Mouse (Mus musculus): ENCODE measurements around the gene Dusp6. TPM values are rescaled to one million over a fixed set of nuclear protein-coding genes. Genes with fewer than 3 reads are reported as not detected.

Dusp6 gene
- polyA plus RNA-seq, 1 experiment from 2014 or later, result 35.2 TPM

DNA sequence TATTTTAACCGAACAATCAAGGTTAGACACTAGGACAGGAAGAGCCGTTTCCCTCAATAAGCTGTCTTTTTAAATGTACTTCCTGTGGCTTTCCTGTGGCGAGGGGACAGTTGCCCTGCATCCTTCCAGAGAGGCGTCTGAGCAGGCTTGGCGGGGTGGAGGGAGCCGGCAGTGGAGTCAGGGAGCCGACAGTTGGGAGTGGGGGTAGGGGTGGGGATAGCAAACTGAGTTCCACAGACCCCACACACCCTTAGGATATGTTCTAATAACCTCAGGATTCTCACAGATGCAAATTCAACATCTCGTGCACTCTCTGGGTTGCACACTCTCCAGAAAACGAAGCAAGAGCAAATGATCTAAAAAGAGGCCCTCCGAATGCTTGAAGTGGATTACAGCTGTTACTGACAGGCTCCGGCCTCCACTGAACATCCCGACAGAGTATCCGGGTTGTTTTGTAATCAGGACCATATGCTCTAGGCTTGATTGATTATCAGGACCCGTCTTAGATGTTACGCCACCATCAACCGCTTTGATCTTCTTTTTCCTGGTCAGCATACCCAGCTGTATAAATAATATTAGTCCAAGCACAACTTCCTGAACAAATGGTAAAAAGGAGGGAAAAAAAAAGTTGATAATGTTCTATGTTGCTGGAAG lies 33.9 kb upstream of the Dusp6 start:
- WGBS, result 18% methylated on average over 16 of the region's 16 CpGs
- no peak overlapping the region for H3K4me3 ChIP-seq (ENCODE audit: low read length)
- no peaks in the 10 kb centered on the region for H3K9me3 ChIP-seq (ENCODE audit: control insufficient read depth, low read length)
- no peak overlapping the region for H3K9ac ChIP-seq (ENCODE audit: low read depth, low read length)
- H3K27ac ChIP-seq (ENCODE audit: low read depth, low read length), result no peak overlapping the region
- H3K4me1 ChIP-seq (ENCODE audit: control insufficient read depth, insufficient read depth, low read depth, low read length), result peaks cover 8% of the 10 kb centered on the region
- H3K36me3 ChIP-seq (ENCODE audit: control insufficient read depth, insufficient read depth, low read length), result no peaks in the 10 kb centered on the region
- peak overlapping the region; percentile 1; the same call in 1 of the 2 replicates for H3K4me2 ChIP-seq (ENCODE audit: low read length)
- ATAC-seq, result peak; percentile 34; the same call in 1 of the 2 replicates
- H3K27me3 ChIP-seq (replicated peaks; ENCODE audit: control insufficient read depth, insufficient read depth, low read length), result no peaks in the 10 kb centered on the region

DNA sequence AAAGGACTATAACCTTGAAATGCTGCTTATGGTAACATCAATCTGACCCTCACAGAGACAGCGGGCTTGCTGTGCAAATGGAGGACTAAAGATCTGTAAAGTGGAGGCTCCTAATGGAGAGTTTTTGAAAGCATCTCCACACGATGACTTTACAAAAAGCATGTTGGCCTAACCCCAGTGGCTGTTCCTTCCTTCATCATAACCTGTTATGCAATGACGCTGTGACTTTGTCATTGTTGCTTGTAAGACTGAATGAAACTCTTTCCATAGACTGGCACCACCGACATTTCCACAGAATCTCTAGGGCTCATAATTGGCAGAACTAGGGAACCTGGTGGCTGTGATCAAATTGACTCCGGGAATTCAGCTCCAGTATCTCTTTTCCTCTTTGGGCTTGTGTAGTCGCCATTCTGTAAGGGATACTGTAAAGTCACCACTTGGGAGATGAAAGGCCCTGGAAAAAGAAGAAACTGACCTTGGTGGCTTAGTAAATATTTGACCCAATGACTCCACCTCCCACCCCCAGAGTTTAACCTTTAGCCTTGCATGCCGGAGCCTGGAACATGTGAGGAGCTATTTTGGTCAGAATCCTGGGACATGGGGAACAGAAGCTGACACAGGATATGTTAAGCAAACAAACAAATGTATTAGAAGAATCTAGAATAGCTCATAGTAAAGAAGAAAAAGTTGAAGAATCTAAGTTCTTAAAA lies 30.4 kb upstream of the Dusp6 start:
- Histone ChIP-seq H3K36me3 (ENCODE audit: control insufficient read depth, insufficient read depth, low read length) (no peaks in the 10 kb centered on the region), H3K4me1 (ENCODE audit: control insufficient read depth, insufficient read depth, low read depth, low read length) (peaks cover 8% of the 10 kb centered on the region), H3K4me2 (ENCODE audit: low read length) (no peak overlapping the region), H3K27me3 (replicated peaks; ENCODE audit: control insufficient read depth, insufficient read depth, low read length) (no peaks in the 10 kb centered on the region), H3K27ac (ENCODE audit: low read depth, low read length) (no peak overlapping the region), H3K4me3 (ENCODE audit: low read length) (no peak overlapping the region), H3K9me3 (ENCODE audit: control insufficient read depth, low read length) (no peaks in the 10 kb centered on the region), H3K9ac (ENCODE audit: low read depth, low read length) (no peak overlapping the region)
- WGBS, result 85% methylated on average over 7 of the region's 7 CpGs
- ATAC-seq, result no peak

DNA sequence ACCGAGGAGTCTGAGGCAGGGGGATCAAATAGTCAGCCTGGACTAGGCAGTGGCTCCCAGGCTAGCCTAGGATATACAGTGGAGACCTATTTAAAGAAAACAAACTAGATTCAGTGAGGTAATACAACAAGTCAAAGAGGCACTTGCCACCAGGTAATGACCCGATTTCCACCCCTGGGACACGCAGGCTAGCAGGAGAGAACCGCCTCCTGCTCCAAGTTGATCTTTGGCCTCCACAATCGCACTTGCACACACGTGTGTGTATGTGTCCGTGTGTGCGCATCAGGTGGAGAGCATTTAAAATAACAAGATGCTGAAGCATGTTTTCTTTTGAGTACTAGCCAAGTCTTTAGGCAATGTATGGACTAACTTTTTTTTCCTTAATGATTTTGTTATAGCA lies 28.7 kb upstream of the Dusp6 start:
- Histone ChIP-seq H3K27ac (ENCODE audit: low read depth, low read length) (no peak overlapping the region), H3K9me3 (ENCODE audit: control insufficient read depth, low read length) (no peaks in the 10 kb centered on the region), H3K27me3 (replicated peaks; ENCODE audit: control insufficient read depth, insufficient read depth, low read length) (no peaks in the 10 kb centered on the region), H3K36me3 (ENCODE audit: control insufficient read depth, insufficient read depth, low read length) (no peaks in the 10 kb centered on the region), H3K4me1 (ENCODE audit: control insufficient read depth, insufficient read depth, low read depth, low read length) (no peaks in the 10 kb centered on the region), H3K4me2 (ENCODE audit: low read length) (no peak overlapping the region), H3K9ac (ENCODE audit: low read depth, low read length) (no peak overlapping the region), H3K4me3 (ENCODE audit: low read length) (no peak overlapping the region)
- 91% methylated on average over 8 of the region's 8 CpGs for WGBS
- no peak for ATAC-seq

DNA sequence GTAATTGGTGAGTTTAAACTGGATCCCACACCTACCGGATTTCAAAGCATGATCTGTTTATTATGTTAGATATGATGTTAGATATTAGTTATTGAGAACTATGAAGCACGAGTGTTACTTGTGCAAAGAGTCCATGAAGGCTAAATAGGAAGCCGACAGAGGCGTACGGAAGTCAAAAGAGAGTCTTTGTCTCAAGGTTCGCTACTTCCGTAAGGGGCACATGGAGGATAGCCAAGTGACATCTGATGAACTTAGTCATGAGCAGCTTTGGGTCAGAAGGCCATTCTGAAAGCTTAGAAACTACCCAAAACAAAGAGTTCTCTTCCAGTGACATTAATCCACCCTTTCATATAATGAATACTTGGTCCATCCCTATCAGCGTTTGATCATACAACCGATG lies 27.9 kb upstream of the Dusp6 start:
- H3K9me3 ChIP-seq (ENCODE audit: control insufficient read depth, low read length), result no peaks in the 10 kb centered on the region
- H3K4me3 ChIP-seq (ENCODE audit: low read length), result no peak overlapping the region
- WGBS, result 90% methylated on average over 9 of the region's 9 CpGs
- H3K27me3 ChIP-seq (replicated peaks; ENCODE audit: control insufficient read depth, insufficient read depth, low read length), result no peaks in the 10 kb centered on the region
- ATAC-seq, result no peak
- no peak overlapping the region for H3K4me2 ChIP-seq (ENCODE audit: low read length)
- H3K9ac ChIP-seq (ENCODE audit: low read depth, low read length), result no peak overlapping the region
- no peaks in the 10 kb centered on the region for H3K4me1 ChIP-seq (ENCODE audit: control insufficient read depth, insufficient read depth, low read depth, low read length)
- no peak overlapping the region for H3K27ac ChIP-seq (ENCODE audit: low read depth, low read length)
- H3K36me3 ChIP-seq (ENCODE audit: control insufficient read depth, insufficient read depth, low read length), result no peaks in the 10 kb centered on the region

DNA sequence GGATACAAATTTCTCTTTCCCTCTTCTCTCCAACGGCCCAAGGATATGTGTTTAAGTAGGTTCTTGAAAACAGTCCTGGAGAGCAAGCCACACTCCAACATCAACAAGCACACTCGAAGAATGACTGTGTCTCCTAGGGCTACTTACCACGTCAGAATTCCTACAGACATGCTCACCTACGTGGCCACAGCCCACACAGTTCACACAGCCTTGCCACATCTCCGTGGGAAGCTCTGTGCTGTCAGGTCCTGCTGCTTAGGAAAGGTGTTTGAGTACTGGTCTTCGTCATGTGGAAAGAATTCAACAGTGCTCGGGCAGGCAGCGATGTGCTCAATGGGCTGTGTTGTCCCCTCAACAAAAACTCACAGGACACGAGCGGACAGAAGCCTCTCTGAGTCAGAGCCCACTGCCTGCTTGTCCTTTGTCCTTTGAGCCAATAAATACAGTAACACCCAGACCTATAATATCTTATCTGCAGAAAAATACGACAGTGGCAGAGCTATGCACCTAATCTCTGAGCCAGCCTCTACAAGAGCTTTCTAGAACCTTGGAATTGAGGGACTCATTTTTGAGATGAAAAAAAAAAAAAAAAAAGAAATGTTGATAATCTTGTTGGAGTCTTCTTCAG lies 25.7 kb upstream of the Dusp6 start:
- Histone ChIP-seq H3K4me3 (ENCODE audit: low read length) (no peak overlapping the region), H3K36me3 (ENCODE audit: control insufficient read depth, insufficient read depth, low read length) (no peaks in the 10 kb centered on the region), H3K9ac (ENCODE audit: low read depth, low read length) (no peak overlapping the region), H3K9me3 (ENCODE audit: control insufficient read depth, low read length) (no peaks in the 10 kb centered on the region), H3K4me2 (ENCODE audit: low read length) (no peak overlapping the region), H3K27me3 (replicated peaks; ENCODE audit: control insufficient read depth, insufficient read depth, low read length) (no peaks in the 10 kb centered on the region), H3K4me1 (ENCODE audit: control insufficient read depth, insufficient read depth, low read depth, low read length) (no peaks in the 10 kb centered on the region), H3K27ac (ENCODE audit: low read depth, low read length) (no peak overlapping the region)
- no peak for ATAC-seq
- 78% methylated on average over 11 of the region's 11 CpGs for WGBS

DNA sequence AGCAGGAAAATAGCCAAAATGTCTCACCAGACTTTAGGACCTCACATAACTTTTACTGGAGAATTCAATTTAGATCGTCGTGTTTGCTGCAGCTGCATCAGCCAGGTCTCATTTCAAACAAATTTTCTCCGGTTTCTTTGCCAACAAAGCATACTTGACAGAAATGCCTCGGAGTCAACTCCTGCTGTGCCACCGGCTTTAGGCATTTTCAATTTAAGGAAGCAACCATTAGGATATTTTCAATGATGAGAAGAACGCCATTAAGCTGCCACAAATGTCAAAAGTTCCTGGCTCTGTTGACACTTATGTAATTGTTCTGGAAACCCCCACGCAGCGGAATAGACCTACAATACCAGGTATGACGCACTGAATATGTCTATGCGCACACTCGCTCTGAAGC lies 24.5 kb upstream of the Dusp6 start:
- no peak for ATAC-seq
- WGBS, result 58% methylated on average over 11 of the region's 11 CpGs
- Histone ChIP-seq H3K4me2 (ENCODE audit: low read length) (no peak overlapping the region), H3K4me3 (ENCODE audit: low read length) (no peak overlapping the region), H3K9me3 (ENCODE audit: control insufficient read depth, low read length) (no peaks in the 10 kb centered on the region), H3K4me1 (ENCODE audit: control insufficient read depth, insufficient read depth, low read depth, low read length) (no peaks in the 10 kb centered on the region), H3K27ac (ENCODE audit: low read depth, low read length) (no peak overlapping the region), H3K36me3 (ENCODE audit: control insufficient read depth, insufficient read depth, low read length) (no peaks in the 10 kb centered on the region), H3K9ac (ENCODE audit: low read depth, low read length) (no peak overlapping the region), H3K27me3 (replicated peaks; ENCODE audit: control insufficient read depth, insufficient read depth, low read length) (no peaks in the 10 kb centered on the region)

DNA sequence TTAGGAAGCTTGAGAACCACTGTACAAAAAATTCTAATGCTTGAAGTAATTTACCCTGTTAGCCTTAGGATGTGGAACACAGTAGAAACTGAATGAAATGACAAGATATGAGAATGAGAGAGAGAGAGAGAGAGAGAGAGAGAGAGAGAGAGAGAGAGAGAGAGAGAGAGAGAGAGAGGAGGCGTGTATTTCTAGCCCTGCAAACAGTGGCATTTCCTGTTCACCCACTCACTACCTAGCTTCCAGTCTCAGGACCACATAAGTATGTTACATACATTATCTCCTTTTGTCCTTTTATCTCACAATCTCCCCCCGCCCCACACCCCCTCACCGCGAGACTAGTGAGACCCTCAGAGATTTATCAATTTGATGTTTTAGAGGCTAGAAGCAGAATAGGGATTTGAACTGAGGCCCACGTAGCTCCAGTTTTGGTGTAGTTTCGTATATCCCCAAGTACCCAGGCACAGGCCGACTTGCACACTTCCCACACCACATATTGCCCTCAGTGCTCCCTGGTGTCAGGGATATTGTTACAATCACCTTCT lies 21.7 kb upstream of the Dusp6 start:
- Histone ChIP-seq H3K4me3 (ENCODE audit: low read length) (no peak overlapping the region), H3K4me2 (ENCODE audit: low read length) (no peak overlapping the region), H3K27me3 (replicated peaks; ENCODE audit: control insufficient read depth, insufficient read depth, low read length) (no peaks in the 10 kb centered on the region), H3K9ac (ENCODE audit: low read depth, low read length) (no peak overlapping the region), H3K9me3 (ENCODE audit: control insufficient read depth, low read length) (no peaks in the 10 kb centered on the region), H3K27ac (ENCODE audit: low read depth, low read length) (no peak overlapping the region), H3K36me3 (ENCODE audit: control insufficient read depth, insufficient read depth, low read length) (no peaks in the 10 kb centered on the region), H3K4me1 (ENCODE audit: control insufficient read depth, insufficient read depth, low read depth, low read length) (no peaks in the 10 kb centered on the region)
- WGBS, result 89% methylated on average over 7 of the region's 7 CpGs
- no peak for ATAC-seq

DNA sequence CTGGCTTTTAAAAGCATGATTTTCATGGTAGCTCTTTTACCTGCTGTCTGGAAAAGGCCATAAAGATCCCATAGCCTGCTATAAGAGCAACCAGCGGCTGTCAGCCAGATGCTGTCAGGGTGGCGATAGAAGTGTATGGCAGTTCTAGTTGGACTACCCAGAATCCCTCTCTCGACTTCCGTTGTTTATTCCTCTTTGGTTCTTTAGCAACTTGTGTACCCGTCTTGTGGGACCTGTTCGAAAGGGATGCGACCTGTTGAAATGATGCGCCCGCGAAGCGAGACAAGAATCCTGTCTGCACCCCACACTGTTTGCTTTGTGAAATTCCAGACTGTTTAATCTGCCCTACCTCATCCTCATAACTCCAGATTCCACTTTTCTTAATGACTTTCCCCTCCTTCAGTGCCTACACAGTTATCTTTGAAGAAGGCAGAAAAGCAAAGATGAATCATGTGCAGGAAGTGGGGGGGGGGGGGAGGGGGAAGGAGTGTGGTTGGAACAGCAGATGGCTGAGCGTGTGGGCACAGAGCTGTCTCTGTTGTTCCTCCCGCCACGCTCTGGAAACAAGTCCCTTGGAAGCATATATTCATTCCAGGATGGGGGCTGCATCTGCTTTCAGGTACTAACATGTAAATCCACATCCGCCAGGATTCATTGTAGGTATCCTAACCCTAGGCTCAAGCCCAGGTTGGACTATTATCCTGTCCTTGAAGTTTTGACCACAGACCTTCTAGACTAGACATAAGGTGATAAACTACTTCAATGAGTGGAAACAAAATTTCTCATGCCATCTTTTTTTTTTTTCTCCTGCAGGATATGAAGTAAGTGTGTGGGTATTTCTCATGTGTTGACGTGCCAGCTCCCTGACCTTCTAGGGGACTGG lies 21.0 kb upstream of the Dusp6 start:
- Histone ChIP-seq H3K9me3 (ENCODE audit: control insufficient read depth, low read length) (no peaks in the 10 kb centered on the region), H3K4me1 (ENCODE audit: control insufficient read depth, insufficient read depth, low read depth, low read length) (no peaks in the 10 kb centered on the region), H3K4me2 (ENCODE audit: low read length) (no peak overlapping the region), H3K4me3 (ENCODE audit: low read length) (no peak overlapping the region), H3K36me3 (ENCODE audit: control insufficient read depth, insufficient read depth, low read length) (no peaks in the 10 kb centered on the region), H3K27me3 (replicated peaks; ENCODE audit: control insufficient read depth, insufficient read depth, low read length) (no peaks in the 10 kb centered on the region), H3K9ac (ENCODE audit: low read depth, low read length) (no peak overlapping the region), H3K27ac (ENCODE audit: low read depth, low read length) (no peak overlapping the region)
- ATAC-seq, result no peak
- WGBS, result 83% methylated on average over 16 of the region's 16 CpGs
